Mouse (Mus musculus) v-Abl transformed pro-B cells (cell line): ENCODE results near the gene Hoxa5.

Experiments used
- in situ Hi-C, 2 experiments: fragments of 400-800 bp; cut with MboI; formaldehyde crosslinking; loops; one replicate each; pipeline ENCODE4 v1.15.1; 2025; ENCODE audit not compliant: unreplicated experiment in 2 of 2

The Hoxa5 gene

GRCm38 (mm10) chr6:52204050-52204752 is at the start of gene Hoxa5:
Hoxa5 (minus strand) TSS chr6:52204587.
- in situ Hi-C loops: loop anchor here in 1 of 2 experiments (25.0 kb wide), 2 partner anchors 1292 to 1417 kb away; no protein-coding TSS in a partner anchor

GRCm38 (mm10) chr6:52253511-52254500 is 49.4 kb upstream of the Hoxa5 start:
- in situ Hi-C loops: loop anchor here (5.0 to 25.0 kb wide), 3 partner anchors 593 to 1958 kb away; no protein-coding TSS in a partner anchor

DNA sequence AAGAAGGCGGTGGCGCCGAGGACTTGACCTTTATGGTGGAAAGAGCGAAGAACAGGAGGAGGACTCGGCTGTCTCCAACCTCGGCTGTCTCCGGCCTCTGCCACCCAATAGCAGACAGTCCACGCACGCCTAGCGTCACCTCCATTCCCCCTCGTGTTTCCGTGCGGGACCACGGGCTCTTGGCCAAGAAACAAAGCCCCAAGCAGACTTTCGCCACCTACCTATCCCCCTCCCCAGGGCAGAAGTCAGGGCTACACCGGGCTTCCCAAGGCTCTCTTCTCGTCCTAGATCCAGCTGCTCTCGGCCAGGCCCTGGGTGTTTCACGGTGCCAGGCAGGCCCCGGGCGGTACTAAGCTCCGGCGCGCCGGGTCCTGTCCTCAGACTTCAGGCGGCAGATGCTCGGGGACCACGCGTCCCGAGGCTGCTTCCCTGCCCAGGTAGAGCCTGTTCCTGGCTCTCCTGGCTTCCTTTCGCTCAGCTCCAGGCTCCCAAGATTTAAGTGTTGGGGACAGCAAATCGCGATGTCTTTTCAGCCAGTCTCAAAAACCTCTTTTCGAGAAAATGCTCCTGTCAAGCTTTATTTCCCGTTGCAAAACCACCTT is 48.5 kb upstream of the Hoxa5 start:
- in situ Hi-C loops: loop anchor here (5.0 to 25.0 kb wide), 3 partner anchors 594 to 1959 kb away; no protein-coding TSS in a partner anchor

DNA sequence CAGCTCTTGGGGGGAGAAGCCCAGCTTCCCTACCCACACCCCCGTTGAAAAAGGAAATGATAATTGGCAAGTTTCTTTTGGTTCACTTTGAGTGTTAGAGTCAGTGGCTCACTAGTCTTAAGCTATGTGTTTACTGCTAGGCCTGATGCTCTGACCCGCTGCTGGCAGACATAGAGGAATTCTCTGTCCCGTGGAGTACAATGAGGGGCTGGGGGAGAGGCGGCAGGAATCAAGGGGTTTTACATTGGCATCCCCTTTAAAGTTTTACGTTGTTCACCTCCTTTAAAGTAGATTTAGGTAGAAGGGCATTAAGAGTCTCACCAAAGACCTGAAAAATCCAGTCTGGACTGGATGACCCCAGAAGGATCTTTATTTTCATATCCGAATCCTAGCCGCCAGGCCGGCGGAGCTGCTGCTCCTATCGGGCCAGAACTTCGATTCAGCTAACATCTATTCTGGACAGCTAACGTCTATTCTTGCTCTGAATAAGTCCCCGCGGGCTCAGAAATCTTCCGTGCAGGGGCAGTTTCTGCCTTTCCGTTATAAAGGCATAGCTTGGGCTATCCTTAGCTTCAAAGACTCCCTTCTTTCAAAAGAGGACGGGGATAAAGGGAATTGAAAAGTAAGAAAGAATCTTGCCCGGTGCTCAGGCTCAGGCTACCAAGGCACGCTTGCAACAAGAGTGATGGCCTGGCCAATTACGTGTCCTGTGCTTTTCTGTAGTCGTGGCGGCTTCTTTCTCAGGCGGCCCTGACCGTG is 47.8 kb upstream of the Hoxa5 start:
- in situ Hi-C loops: loop anchor here (5.0 to 25.0 kb wide), 3 partner anchors 595 to 1960 kb away; no protein-coding TSS in a partner anchor

- in situ Hi-C loops: loop anchor here (5.0 to 25.0 kb wide), 3 partner anchors 596 to 1961 kb away; no protein-coding TSS in a partner anchor
These were observed 46.9 kb upstream of the Hoxa5 start for GRCm38 (mm10) chr6:52251177-52251879.

GRCm38 (mm10) chr6:52249826-52250225 is 45.4 kb upstream of the Hoxa5 start:
- in situ Hi-C loops: loop anchor here (5.0 to 25.0 kb wide), 4 partner anchors 597 to 1962 kb away; partner anchors contain the start of gene Npvf (in 1 of the 2)

- in situ Hi-C loops: loop anchor here in 1 of 2 experiments (25.0 kb wide), 1 partner anchor 1587 kb away; the partner anchor contains the start of gene Npvf
These were observed 45.0 kb upstream of the Hoxa5 start for GRCm38 (mm10) chr6:52249415-52249738.

GRCm38 (mm10) chr6:52248638-52249414 is 44.4 kb upstream of the Hoxa5 start:
- in situ Hi-C loops: loop anchor here in 1 of 2 experiments (25.0 kb wide), 1 partner anchor 1587 kb away; the partner anchor contains the start of gene Npvf

GRCm38 (mm10) chr6:52247766-52248637 is 43.6 kb upstream of the Hoxa5 start:
- in situ Hi-C loops: loop anchor here in 1 of 2 experiments (25.0 kb wide), 1 partner anchor 1586 kb away; the partner anchor contains the start of gene Npvf

DNA sequence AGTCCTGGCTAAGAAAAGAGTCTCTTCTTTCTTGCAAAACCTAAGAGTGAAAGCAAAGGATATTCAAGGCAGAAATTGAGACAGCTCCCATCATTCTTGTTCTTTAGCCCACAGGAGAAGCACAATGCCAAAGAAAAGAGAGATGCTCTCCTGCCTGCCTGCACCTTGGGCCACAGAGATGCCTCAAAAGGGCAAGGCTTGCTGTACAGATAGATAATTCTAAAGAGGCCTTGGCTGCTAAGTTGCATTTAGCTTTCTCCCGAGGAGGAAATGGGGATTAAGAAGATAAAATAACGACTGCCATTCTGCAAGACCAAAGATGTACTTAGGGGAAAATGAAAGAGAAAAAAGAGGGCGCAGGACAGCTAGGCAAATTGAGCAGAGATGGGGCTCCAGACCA is 42.5 kb upstream of the Hoxa5 start:
- in situ Hi-C loops: loop anchor here in 1 of 2 experiments (25.0 kb wide), 1 partner anchor 1585 kb away; the partner anchor contains the start of gene Npvf

GRCm38 (mm10) chr6:52246403-52246803 is 42.0 kb upstream of the Hoxa5 start:
- in situ Hi-C loops: loop anchor here in 1 of 2 experiments (25.0 kb wide), 1 partner anchor 1584 kb away; the partner anchor contains the start of gene Npvf

DNA sequence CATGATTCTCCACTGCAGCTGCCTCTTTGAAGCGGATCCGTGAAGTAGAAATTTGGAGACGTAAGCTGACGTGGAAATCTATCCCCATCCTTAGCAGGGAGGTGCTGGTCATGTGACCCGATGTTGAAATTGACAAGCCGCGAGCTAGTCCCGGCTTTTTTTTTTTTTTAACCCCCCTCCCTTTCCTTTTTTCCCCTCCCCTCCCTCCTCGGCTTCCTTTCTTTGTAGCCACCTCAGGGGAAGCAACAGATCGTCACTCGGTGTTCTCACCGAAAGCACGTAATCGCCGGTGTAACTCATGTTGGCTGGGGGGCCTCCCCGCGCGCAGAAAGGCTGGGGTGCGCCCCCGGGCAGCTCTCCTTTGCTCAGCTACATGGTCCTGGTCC is 41.4 kb upstream of the Hoxa5 start, which contains the start of gene Hoxa11:
Hoxa11 (minus strand) TSS at position 54 of the 386 bp plus-strand sequence.
- in situ Hi-C loops: loop anchor here in 1 of 2 experiments (25.0 kb wide), 1 partner anchor 1583 kb away; the partner anchor contains the start of gene Npvf

DNA sequence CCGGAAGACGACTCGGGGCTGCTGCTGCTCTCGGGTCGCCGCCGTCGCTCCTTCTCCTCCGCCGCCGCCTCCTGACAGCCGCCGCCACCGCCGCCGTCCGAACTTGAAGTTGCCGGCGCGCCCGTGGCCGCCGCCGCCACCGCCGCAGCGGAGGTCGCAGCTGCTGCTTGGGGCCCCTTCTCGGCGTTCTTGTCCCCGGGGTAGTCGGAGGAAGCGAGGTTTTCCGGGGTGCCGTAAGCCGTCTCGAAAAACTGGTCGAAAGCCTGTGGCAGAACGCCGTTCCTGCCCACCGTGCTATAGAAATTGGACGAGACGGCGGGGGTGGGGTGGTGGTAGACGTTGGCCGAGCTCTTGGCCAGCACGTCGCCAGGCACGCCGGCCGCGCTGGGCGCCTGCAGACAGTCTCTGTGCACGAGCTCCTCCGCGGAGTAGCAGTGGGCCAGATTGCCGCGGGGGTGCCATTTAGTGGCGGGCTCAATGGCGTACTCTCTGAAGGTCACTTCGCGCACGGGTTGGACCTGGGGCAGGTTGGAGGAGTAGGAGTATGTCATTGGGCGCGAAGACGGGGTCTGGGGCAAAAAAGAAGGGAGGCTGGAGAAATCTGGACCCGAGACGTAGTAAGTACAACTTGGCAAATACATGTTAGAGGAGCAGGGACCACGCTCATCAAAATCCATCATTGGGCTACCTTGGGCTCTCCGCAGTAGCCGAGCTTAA is 40.8 kb upstream of the Hoxa5 start:
- in situ Hi-C loops: loop anchor here in 1 of 2 experiments (25.0 kb wide), 1 partner anchor 1583 kb away; the partner anchor contains the start of gene Npvf

- in situ Hi-C loops: loop anchor here in 1 of 2 experiments (25.0 kb wide), 1 partner anchor 1582 kb away; the partner anchor contains the start of gene Npvf
These were observed 40.2 kb upstream of the Hoxa5 start for GRCm38 (mm10) chr6:52244471-52245039.

- in situ Hi-C loops: loop anchor here in 1 of 2 experiments (25.0 kb wide), 1 partner anchor 1581 kb away; the partner anchor contains the start of gene Npvf
These were observed 39.3 kb upstream of the Hoxa5 start for GRCm38 (mm10) chr6:52243681-52244121.
